Mouse (Mus musculus): ENCODE measurements around the gene Eif2s2.

DNA sequence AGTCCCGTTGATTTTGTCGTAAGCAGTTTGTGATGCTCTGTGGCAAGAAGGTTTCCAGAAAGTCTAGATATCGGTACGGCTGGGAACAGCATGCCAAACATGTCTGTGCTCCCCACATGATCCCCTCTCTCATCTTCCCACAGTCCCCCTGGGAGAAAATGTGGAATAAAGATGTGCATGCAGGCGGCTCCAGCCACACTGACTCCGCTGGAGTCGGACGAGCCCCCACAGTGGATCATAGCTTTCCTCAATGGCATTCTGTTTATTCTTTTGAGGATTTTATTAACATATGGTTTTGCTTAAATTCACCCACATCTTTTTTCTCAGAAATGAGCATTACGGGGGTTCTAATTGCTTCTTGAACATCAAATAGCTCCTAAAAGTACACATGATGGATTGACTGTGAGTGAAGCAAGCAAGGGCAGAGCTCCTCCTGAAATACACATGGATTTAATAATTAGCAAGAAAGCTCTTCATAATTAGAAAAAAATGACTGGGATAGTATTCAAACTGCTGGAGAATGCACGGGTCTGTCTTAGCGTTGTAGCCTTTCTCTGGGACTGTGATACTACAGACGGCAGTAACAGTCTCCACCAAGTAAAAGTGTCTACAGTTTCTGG is 23.3 kb upstream of the Eif2s2 start:
- TF ChIP-seq CTCF (IDR thresholded peaks at IDR 0.05; ENCODE audit: control insufficient read depth, insufficient read depth, low read length) (no peak), POLR2A (IDR thresholded peaks at IDR 0.05; ENCODE audit: borderline replicate concordance, control insufficient read depth, low read depth, low read length) (no peak)
